Mouse (Mus musculus) cerebellum, adult 8-10 months (tissue): ENCODE results near the gene Col13a1.

ENCODE experiments used
- DNase-seq: peaks from one replicate; pipeline ENCODE4 v3.0.0; 2022

Gene Col13a1

GRCm38 (mm10) chr10:61894564-61894963 lies 84.3 kb downstream of the Col13a1 start:
- DNase-seq = no peak

GRCm38 (mm10) chr10:61891138-61891537 lies 87.8 kb downstream of the Col13a1 start:
- DNase-seq = no peak

- no peak for DNase-seq
These were observed 88.6 kb downstream of the Col13a1 start for GRCm38 (mm10) chr10:61890294-61890693.

GRCm38 (mm10) chr10:61879427-61879826 lies 99.5 kb downstream of the Col13a1 start:
- DNase-seq = no peak

GRCm38 (mm10) chr10:61877787-61878186 lies 101.1 kb downstream of the Col13a1 start:
- DNase-seq = peak; percentile 42

GRCm38 (mm10) chr10:61869796-61870195 lies 109.1 kb downstream of the Col13a1 start:
- peak; percentile 46 for DNase-seq

GRCm38 (mm10) chr10:61866045-61866580 lies 112.8 kb downstream of the Col13a1 start:
- DNase-seq = no peak

- DNase-seq = no peak
These were observed 119.5 kb downstream of the Col13a1 start for GRCm38 (mm10) chr10:61859451-61859850.

- DNase-seq = no peak
These were observed 123.7 kb downstream of the Col13a1 start for GRCm38 (mm10) chr10:61855139-61855675.

- no peak for DNase-seq
These were observed 126.1 kb downstream of the Col13a1 start for GRCm38 (mm10) chr10:61852824-61853223.

GRCm38 (mm10) chr10:61848553-61848952 lies 130.4 kb downstream of the Col13a1 start:
- no peak for DNase-seq

GRCm38 (mm10) chr10:61845476-61845875 lies 133.4 kb downstream of the Col13a1 start:
- DNase-seq = no peak

GRCm38 (mm10) chr10:61844475-61844874 lies 134.4 kb downstream of the Col13a1 start:
- DNase-seq = no peak

GRCm38 (mm10) chr10:61842261-61842660 lies 136.6 kb downstream of the Col13a1 start:
- DNase-seq = no peak

- DNase-seq = no peak
These were observed 139.6 kb downstream of the Col13a1 start for GRCm38 (mm10) chr10:61839326-61839725.

- peak; percentile 39 for DNase-seq
These were observed 140.1 kb downstream of the Col13a1 start for GRCm38 (mm10) chr10:61838769-61839168.

GRCm38 (mm10) chr10:61837286-61837685 lies 141.6 kb downstream of the Col13a1 start:
- no peak for DNase-seq

GRCm38 (mm10) chr10:61834288-61834687 lies 144.6 kb downstream of the Col13a1 start:
- DNase-seq = no peak

- DNase-seq = no peak
These were observed 146.2 kb downstream of the Col13a1 start for GRCm38 (mm10) chr10:61832713-61833112.

GRCm38 (mm10) chr10:61831741-61832140 lies 147.2 kb downstream of the Col13a1 start:
- DNase-seq = no peak

GRCm38 (mm10) chr10:61831251-61831650 lies 147.7 kb downstream of the Col13a1 start:
- no peak for DNase-seq

- no peak for DNase-seq
These were observed 148.1 kb downstream of the Col13a1 start for GRCm38 (mm10) chr10:61830817-61831216.

GRCm38 (mm10) chr10:61829046-61829445 lies 149.9 kb downstream of the Col13a1 start:
- DNase-seq = no peak

GRCm38 (mm10) chr10:61827950-61828936 lies 150.7 kb downstream of the Col13a1 start:
- DNase-seq = no peak
